Mouse (Mus musculus) liver, embryonic 11.5 days (tissue): ENCODE measurements around the gene Cox8a. TPM values are rescaled to one million over a fixed set of nuclear protein-coding genes. Genes with fewer than 3 reads are reported as not detected.

ENCODE experiments used
- polyA plus RNA-seq: library from polyadenylated mRNA; unstranded; fragments of >200 nt; fragmentation: Nextera tagmentation; extraction: Ambion mirVana; gene quantifications from 2 replicates; pipeline ENCODE4 v1.2.1, GENCODE M21; 2014

Gene Cox8a
- polyA plus RNA-seq, 1 experiment from 2014 or later: 1,108 TPM

Other genes starting within 250 kb of the Cox8a start
- 189 and 221 TPM in 2 replicates for gene Ppp1r14b, start 242.6 kb downstream of the Cox8a start, polyA plus RNA-seq
- gene Plcb3, start 241.1 kb downstream of the Cox8a start, polyA plus RNA-seq: 20.6 and 23.4 TPM in 2 replicates
- gene Fkbp2, start 237.1 kb downstream of the Cox8a start, polyA plus RNA-seq: 111 and 124 TPM in 2 replicates
- gene Vegfb, start 230.0 kb downstream of the Cox8a start, polyA plus RNA-seq: 24.3 and 28.8 TPM in 2 replicates
- gene Dnajc4, start 225.0 kb downstream of the Cox8a start, polyA plus RNA-seq: 14.0 and 14.7 TPM in 2 replicates
- gene Nudt22, start 221.5 kb downstream of the Cox8a start, polyA plus RNA-seq: 15.9 and 16.9 TPM in 2 replicates
- gene Trpt1, start 221.5 kb downstream of the Cox8a start, polyA plus RNA-seq: 3.9 and 4.9 TPM in 2 replicates
- 155 and 170 TPM in 2 replicates for gene Fermt3, start 198.1 kb downstream of the Cox8a start, polyA plus RNA-seq
- gene Stip1, start 177.6 kb downstream of the Cox8a start, polyA plus RNA-seq: 356 and 387 TPM in 2 replicates
- gene Macrod1, start 160.8 kb downstream of the Cox8a start, polyA plus RNA-seq: 5.9 and 6.7 TPM in 2 replicates
- 0.60 and 0.64 TPM in 2 replicates for gene Flrt1, start 111.9 kb downstream of the Cox8a start, polyA plus RNA-seq
- 139 and 140 TPM in 2 replicates for gene Otub1, start 11.3 kb downstream of the Cox8a start, polyA plus RNA-seq
- gene Naa40, start 23.6 kb upstream of the Cox8a start, polyA plus RNA-seq: 70.7 and 76.0 TPM in 2 replicates
- gene Rcor2, start 49.7 kb upstream of the Cox8a start, polyA plus RNA-seq: 7.5 and 8.7 TPM in 2 replicates
- 45.3 and 50.3 TPM in 2 replicates for gene Mark2, start 124.2 kb upstream of the Cox8a start, polyA plus RNA-seq
- 16.2 and 16.7 TPM in 2 replicates for gene Spindoc, start 165.4 kb upstream of the Cox8a start, polyA plus RNA-seq
- 3.5 and 4.8 TPM in 2 replicates for gene 2700081O15Rik, start 200.0 kb upstream of the Cox8a start, polyA plus RNA-seq